Mouse (Mus musculus): ENCODE measurements around the gene Atg4d.
"Not testable (repeated sequence)": the region's sequence is repeated elsewhere in the genome, so short reads cannot be mapped to it uniquely, and the experiment has no call there.

GRCm38 (mm10) chr9:21322917-21323297 lies 57.8 kb downstream of the Atg4d start:
- not testable (repeated sequence) for TF ChIP-seq POLR2A, CTCF (IDR thresholded peaks at IDR 0.05; ENCODE audit: extremely low read depth, insufficient read depth, low read length)
